Mouse (Mus musculus) layer of hippocampus, adult 11-12 months (tissue): Measurements from ENCODE around the gene Fbn1.

ENCODE experiments used
- DNase-seq: peaks from one replicate; pipeline ENCODE4 v3.0.0; 2022; ENCODE audit warnings: low spot score

Gene Fbn1

GRCm38 (mm10) chr2:125454781-125455180, 53.0 kb downstream of the Fbn1 start:
- no peak for DNase-seq

DNA sequence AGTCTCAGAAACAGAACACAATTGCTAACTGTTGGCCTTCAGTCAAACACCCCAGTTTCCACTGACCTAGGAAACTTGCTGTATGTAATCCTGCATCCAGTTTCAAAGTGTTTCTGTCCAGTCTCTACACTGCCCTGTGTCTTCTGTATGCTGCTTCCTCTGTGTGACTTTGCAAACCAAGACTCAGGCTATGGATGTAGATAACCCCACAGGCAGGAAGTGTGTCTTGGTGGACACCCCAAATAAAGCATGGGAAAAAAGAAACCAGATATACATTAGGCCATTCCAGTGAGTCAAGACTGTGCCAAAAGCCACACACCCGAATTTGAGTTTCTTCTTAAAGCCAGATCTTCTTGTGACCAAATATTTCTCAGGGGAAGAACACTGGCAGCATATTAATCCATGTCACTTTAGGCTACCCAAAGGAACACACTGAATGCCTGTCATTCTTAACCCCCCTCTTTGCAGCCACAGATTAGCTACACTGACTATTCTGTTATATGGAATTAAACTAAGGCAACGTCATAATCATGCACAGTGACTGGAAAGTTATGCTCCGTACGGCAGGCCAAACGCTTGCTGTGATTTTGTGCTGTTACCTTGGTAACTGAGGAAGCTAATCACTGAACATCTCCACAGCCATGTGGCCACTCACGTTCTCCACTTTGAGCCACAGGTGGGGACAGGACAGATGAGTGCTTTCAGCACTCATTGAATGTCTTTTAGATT, 55.3 kb downstream of the Fbn1 start:
- DNase-seq: no peak

DNA sequence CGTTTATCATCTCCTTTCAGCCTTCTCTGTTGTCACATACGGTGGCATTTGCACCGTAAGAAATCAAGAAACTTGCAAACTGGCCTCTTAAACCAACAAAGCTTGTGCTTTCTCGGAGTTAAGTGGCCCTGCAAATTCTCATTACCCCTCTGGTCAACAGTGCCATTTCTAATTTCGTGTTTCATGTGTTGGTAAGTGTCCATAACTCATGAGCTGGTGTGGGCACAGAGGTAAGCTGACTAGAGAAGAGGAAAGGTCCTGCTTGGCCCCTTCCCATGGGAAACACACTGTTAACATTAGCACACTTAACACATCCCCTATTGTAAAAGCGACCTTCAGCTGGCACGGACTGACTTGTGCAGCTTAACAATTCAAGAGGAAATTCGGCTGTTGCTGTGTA, 58.4 kb downstream of the Fbn1 start:
- DNase-seq: no peak

- DNase-seq: no peak
These were observed 58.9 kb downstream of the Fbn1 start for GRCm38 (mm10) chr2:125448881-125449280.

DNA sequence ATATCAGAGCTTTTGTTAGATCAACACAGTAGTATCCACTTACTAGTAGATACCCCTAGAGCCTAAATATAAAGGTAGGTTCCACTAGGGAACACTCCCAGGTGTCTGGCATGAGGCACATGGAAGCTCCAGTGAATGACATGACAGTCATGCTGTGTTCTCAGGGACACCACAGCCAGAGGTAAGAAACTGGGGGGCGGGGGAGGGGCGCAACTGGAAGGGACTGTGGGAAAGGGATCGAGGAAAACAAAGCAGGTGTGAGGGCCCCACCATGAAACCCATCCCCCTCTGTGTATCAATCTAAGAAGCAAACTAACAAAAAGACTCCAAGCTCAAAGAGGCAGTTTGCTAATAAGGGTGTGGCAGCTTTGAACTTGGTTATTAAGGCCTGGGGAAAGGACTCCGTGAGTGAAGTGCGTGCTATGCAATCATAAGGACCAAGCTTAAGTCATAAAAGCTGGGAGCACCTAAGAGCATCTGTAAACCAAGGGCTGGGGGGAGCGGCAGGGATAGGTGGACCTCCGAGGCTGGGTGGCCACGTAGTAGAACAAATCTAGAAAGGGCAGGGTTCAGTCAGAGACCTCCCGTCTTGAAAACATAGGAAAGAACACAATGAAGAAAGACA, 60.4 kb downstream of the Fbn1 start:
- no peak for DNase-seq

DNA sequence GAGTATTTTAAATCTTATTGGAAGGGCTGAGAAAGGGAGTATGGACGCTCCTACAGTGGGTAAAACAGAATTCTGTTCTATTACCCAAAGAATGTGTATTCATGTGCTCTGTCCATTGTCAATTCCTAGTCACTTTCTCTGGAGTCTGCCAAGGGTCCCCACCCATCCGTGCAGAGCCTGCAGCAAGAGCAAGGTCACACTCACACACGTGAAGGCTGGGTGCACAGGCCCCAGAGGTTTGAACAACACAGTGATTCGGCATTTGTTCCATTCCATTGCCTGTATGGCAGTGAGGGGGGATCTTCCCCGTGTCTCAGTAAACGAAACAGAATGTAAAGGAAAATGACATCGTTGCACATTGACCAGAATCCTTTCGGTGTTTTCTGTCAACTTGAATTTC, 69.4 kb downstream of the Fbn1 start:
- DNase-seq: no peak

DNA sequence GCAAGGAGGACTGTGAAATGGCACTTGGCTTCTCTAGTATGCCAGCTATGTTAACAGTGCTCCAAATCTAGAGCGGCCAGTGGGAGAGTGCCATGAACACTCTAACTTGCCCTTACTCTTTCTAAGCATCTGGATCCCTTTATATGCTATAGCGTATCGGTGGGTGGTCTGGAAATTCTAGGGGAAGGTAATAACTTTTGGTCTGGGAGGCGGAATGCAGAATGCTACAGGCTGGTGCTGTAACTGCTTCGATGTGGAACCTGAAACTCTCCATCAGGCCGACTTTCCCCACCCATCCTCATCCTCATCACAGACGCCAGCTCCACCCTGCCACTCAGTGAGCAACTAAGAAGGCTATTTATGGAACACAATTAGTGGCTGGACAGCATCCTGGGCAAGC, 71.6 kb downstream of the Fbn1 start:
- DNase-seq: no peak

DNA sequence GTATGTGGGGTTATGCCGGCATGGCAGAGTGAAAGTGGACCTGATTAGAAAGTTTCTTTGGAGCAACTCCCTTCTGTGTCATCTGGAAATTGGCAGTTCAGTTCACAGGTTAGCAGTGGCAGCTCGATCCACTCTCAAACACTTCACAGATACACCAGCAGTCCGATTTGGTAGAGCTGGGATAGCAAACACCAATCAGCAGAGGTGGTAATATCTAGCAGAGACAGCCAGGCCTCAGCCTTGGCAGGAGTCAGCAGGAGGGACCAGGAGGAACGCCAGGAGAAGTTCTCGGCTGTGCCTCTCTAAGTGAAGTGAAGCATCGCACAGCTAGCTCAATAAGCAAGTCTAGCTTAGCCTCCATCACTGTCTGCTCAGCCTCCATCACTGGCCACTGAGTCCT, 74.3 kb downstream of the Fbn1 start:
- DNase-seq: no peak

GRCm38 (mm10) chr2:125431491-125431890, 76.3 kb downstream of the Fbn1 start:
- DNase-seq: no peak

DNA sequence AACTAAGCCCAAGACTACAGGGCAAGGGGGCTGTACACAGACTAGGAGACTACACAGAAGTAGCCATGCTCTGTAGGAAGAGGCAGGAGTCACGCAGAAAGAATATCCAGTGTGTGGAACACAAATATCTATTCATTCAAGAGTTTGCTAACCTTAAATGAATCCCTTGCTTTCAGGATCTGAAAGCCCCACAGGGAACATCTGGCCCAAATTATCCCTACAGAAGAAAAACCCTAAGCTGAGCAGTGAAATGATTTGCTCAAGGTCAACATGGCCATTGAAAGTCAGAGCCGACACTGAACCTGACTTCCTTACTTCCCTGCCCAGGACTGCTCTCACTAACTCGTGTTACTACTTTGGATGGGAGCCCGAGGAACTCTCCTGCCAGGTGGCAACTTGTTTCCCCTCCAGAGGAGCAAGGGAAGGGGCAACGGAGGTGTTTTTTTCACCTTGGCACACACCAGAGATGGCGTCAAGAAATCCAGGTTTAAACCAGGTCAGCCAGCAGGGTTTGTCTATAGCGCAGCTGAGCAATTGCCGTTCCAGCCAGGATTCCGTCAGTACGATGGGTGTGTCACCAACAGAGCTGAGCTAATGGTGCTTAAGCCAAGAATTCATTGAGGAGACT, 78.9 kb downstream of the Fbn1 start:
- no peak for DNase-seq

DNA sequence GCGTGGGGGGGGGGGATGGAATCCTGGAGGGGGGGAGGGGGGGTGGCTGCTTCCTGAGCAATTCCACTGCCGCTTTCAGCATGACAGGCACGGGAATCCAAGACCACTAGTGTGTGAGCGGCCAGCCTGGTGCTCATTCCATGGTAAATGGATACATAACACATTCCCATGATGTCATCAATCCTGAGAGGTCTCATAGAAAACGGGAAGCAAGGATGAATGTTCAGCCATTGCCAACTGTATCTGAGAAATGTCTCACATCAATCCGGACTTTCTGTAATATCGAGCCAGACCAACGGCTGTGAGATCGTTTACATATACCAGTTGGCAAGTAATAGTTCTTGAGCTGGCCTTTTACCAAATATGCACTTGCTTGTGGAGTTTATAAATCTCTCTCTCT, 87.2 kb downstream of the Fbn1 start:
- DNase-seq: no peak

DNA sequence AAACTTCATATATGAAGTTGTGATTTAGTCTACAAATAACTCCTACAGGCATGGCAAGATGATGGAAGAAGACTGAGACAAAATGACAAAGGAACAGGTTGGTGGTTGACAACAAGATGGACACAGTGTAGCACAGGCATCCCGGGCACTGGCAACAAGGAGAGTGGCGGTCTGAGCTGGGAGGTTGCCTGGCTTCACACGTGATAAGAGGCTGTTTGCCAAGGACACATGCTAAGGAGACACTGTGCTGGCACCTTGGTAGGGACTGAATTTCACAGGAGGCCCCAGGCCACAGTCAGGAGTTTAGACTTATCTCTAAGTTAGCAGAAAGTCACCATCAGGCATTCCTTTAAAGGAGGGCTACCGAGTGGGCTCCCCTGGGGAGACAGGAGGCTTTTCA, 88.1 kb downstream of the Fbn1 start:
- no peak for DNase-seq

DNA sequence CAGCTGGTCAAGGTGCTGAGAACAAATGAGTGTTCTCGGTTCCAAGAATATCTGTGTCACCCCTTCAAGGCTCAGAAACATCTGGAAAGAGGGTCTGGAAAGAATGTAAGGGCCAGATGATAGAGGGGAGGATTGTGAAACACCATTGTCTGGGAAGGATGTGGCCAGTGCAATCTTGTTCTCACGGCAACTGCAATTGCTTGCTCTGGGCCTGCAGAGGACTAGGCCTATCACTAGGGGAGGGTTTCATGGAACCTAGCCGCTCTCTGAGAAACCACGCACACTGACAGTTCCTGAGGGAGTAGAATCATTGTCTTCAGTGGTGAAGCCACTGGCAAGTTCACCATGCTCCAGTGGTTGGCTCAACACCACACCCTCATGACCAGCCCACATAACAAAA, 89.2 kb downstream of the Fbn1 start:
- no peak for DNase-seq

- DNase-seq: no peak
These were observed 91.1 kb downstream of the Fbn1 start for GRCm38 (mm10) chr2:125416541-125417245.

GRCm38 (mm10) chr2:125412351-125412750, 95.4 kb downstream of the Fbn1 start:
- no peak for DNase-seq

DNA sequence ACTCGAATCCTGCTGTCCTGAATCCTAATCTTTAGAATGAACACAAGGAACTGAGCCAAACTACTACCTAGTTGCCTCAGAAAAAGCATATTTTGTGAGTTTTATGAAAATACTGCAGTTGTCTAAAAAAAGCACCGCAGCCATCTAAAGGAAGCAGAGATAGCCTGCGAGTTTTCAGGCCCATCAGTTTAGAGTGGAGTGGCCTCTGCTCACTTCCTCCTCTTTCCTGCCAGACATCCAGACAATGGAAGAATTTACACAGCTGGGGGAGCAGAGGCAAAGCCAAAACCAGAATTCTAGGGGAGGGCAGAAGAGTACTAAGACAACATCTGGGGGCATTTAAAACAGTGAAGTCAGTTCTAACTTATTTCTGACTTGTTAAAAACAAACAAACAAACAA, 96.0 kb downstream of the Fbn1 start:
- no peak for DNase-seq

DNA sequence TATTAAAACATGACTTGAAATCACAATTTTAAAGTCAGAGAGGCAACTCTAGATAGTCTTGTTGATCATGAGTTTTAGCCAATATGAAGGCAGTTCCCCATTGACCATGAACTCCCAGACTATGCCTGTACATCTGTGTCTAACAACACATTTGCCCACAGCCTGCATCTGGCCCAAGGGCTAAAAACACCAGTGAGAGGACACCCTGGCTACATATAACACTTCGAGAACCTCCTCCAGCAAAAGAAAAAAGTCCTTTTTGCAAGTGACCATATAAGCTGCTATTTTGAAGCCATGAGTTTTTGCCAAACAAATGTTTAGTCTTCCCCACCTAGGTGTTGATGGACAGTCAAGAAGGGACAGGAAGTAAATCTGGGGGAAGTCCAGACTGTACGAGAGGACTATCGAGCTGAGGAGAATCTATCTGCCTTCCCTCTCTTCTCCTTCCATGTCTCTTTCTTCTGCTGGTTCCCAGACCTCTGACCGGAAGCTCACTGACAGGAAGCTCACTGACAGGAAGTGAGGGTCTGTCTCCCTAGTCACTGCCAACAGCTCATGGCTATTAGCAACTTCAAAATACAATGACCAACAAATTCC, 103.2 kb downstream of the Fbn1 start:
- no peak for DNase-seq

DNA sequence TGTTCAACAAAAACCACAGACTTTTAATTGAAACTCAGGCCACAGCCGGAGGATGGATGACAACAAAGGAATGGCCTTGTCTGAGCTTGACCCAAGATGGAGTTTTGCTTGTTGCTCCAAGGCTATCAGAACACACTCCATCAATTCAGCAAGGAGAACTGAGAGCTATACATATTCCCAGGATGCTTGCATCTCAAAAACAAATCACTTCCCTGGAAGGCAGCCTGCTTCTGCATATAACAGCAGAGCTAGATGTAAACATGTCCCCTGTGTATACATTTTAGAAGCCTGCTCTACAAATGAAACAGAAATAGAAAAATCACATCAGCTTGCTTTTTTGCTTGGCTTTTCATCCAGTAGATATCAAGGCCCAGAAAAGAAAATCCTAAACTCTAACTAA, 105.5 kb downstream of the Fbn1 start:
- no peak for DNase-seq

- no peak for DNase-seq
These were observed 107.7 kb downstream of the Fbn1 start for GRCm38 (mm10) chr2:125400121-125400520.

GRCm38 (mm10) chr2:125397796-125398195, 110.0 kb downstream of the Fbn1 start:
- DNase-seq: no peak

DNA sequence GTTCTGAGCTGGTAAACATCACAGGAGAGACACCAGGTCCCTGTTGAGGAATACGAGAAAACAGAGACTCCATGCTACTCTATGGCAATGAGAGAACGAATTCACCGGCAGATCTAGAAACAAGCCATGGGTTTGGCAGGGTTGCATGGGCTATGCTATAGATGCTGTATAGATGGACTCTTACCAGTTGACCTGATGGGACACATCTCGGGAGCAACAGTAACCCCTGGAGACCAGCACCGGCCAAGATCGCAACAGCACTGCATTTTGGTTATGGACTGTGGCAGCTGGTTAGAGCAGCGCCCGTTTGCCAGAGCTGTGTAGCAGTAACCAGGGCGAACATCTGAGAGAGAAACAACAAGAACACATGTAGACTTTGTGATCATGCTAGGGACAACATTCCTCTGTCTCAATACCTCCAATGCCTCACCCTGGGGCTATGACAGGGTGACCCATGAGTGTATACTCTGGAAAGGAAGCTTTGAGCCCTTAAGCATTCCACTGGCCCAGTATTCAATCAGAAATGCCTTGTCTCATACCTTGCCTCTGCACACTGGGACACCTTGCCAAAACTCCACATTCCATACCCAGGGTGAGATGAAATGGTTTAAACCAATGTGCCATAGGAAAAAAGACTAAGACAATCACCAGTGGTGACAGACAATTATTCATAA, 113.2 kb downstream of the Fbn1 start:
- no peak for DNase-seq

- DNase-seq: no peak
These were observed 116.2 kb downstream of the Fbn1 start for GRCm38 (mm10) chr2:125391582-125391981.
